Mouse (Mus musculus) stomach, adult 2 months (tissue): ENCODE measurements around the gene Wsb2. TPM values are rescaled to one million over a fixed set of nuclear protein-coding genes. Genes with fewer than 3 reads are reported as not detected.

ENCODE experiments used
- polyA plus RNA-seq: library from polyadenylated mRNA; depleted of rRNA; stranded (reverse); fragments of >200 nt; gene quantifications from 2 replicates; pipeline ENCODE4 v1.2.3, GENCODE M21; 2012; rRNA removed

The Wsb2 gene
- polyA plus RNA-seq: 61.3 and 79.8 TPM in 2 replicates

DNA sequence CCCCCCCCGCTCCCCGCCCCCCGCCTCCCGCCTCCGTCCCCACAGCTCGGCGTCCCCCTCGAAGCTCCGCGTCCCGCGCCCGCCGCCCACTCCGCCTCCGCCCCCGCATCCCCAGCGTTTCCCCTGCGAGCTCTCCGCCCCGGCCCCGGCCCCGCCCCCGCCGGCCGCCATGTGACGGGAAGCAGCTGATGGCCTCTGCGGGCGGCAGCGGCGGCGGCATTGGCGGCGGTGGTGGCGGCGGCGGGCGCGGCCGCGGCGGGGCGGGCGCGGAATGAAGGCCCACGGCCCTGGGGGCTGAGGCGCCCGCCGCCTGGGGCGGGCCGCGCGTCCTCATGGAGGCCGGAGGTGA lies at the start of gene Wsb2:
TSS of gene Wsb2 (plus strand) at position 176 of the 349 bp plus-strand sequence.

GRCm38 (mm10) chr5:117318741-117319629 lies 38.1 kb upstream of the Wsb2 start, which contains the start of gene Vsig10:
Gene Vsig10, plus strand, starts transcription at chr5:117319083.

DNA sequence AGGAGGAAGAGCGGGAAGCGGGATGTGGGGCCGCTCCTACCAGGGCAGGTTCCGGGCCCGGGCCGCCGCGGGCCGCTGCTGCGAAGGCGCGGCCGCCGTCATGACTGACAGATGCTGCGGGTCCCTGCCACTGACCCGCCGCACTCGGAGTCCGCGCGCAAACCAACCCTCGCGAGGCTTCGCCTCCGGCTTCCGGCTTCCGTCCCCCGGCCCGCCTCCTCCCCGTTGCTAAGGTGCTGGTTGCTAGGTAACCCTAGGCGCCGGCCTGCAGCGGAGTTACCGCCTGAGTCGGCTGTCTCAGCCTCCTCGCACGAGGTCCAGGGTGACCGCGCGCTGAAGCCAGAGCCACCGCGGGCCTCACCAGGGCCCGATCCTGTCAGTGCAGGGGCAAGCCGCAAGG lies 31.8 kb downstream of the Wsb2 start, which contains the start of gene Rfc5:
TSS of gene Rfc5 (minus strand) at position 171 of the 400 bp plus-strand sequence.

DNA sequence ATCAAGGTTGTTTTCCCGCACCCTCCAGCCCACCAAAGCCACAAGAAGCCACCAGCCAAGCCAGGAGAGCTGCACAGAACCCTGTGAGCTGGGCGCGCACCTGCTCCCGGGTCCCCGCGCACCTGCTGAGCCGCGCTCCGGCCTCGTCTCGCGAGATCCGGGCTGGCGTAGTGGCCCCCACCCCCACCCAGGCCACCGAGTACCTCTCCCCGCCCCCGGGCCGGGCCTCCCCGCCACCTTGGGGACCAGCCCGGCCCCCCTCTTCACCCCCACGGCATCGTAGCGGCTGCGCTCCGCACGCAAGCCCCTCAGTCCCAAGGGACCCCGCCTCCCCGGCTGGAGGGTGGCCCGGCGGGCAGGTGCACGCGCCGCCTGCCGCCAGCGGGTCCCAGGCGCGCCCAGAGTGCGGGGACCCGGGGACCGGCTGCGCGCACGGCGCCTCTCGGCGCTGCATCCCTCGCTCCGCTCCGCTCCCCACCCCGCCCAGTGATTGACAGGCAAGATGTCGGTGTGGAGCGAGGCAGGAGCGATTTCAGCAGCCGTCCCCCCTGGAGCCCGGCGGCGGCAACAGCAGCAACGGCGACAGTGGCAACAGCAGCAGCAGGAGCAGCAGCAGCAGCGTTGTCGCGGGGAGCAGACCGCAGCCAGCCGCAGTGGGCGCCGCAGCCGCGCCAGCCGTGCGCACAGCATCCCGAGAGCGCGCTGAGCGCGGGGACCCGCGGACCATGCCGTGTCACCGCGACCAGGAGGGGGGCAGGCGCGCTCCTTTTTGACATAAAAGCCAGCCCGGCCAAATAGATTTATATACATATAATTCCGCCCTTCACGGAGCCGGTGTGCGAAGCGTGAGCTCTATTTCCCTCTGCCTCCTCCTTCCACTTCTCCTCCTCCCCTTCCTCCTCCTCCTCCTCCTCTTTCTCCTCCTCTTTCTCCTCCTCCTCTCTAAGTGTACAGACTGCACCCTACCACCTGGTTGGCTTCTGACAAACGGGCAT lies 56.7 kb downstream of the Wsb2 start, which contains the start of gene Ksr2:
TSS of gene Ksr2 (plus strand) at position 494 of the 995 bp plus-strand sequence.

Other genes starting within 250 kb of the Wsb2 start
- gene Suds3, start 241.2 kb upstream of the Wsb2 start, polyA plus RNA-seq: 30.4 and 32.5 TPM in 2 replicates
- gene Taok3, start 237.2 kb upstream of the Wsb2 start, polyA plus RNA-seq: 5.2 and 7.1 TPM in 2 replicates
- 275 and 607 TPM in 2 replicates for gene Pebp1, start 69.7 kb upstream of the Wsb2 start, polyA plus RNA-seq
- gene Vsig10, start 38.2 kb upstream of the Wsb2 start, polyA plus RNA-seq: 11.9 and 16.3 TPM in 2 replicates
- 6.5 and 9.4 TPM in 2 replicates for gene Rfc5, start 31.7 kb downstream of the Wsb2 start, polyA plus RNA-seq
- 0.05 and 0.11 TPM in 2 replicates for gene Ksr2, start 56.7 kb downstream of the Wsb2 start, polyA plus RNA-seq